Mouse (Mus musculus) layer of hippocampus, postnatal 25 days (tissue): ENCODE measurements around the gene Tmem253. TPM values are rescaled to one million over a fixed set of nuclear protein-coding genes. Genes with fewer than 3 reads are reported as not detected.
A peak's percentile ranks its signal among the peaks of the same experiment; 100 is the strongest.

ENCODE experiments used
- DNase-seq, 2 experiments: peaks; one replicate each; pipeline ENCODE4 v3.0.0; 2022; ENCODE audit warnings: mixed read lengths in 2 of 2, low spot score in 1 of 2; ENCODE audit errors: extremely low spot score in 1 of 2
- total RNA-seq, 2 experiments: library from RNA; stranded (reverse); gene quantifications; 2 replicates each; pipeline ENCODE4 v1.2.3; 2021

Gene Tmem253
- total RNA-seq, 2 experiments from 2014 or later: 0.54 to 1.8 TPM

DNA sequence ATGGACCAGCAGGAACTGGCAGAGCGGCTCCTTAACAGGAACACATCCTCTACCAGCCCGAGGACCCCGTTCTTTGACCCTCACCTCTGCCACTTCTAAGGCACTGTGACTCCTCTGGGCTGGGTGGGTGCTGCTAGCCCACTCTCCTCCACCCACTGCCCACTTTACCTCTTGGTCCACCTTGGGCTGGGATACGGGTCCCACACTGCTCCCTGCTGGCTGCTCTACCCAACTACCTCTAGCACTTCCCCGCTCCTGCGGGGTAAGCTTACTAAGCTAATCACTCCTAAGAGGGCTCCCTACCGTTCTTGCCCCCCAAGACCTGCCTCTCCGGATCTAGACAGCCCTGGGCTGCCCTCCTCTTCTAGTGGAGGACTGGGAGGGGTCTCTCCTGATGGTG is 9.2 kb upstream of the Tmem253 start:
- no peak for DNase-seq

DNA sequence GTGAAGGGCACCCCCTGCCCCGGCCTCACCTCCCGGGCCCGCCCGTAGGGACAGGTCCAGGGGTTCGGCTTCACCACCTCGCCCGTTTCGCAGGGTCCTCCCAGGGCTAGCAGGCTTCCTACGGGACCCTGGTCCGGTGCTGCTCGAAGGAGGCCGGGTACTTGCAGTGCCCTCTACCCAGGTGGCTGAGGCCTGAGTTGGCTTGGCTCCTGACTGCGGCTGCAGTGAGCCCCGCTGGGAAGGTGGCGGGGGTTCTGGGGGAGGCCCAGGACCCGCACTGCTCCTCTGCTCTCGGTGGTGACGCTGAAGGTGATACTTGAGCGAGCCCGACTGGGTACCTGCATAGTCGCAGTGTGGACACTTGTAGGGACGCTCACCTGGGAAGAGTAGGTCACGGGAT is 8.7 kb upstream of the Tmem253 start:
- DNase-seq: no peak

GRCm38 (mm10) chr14:52008321-52009203 is 6.9 kb upstream of the Tmem253 start:
- DNase-seq: peak; percentile 94 to 97

DNA sequence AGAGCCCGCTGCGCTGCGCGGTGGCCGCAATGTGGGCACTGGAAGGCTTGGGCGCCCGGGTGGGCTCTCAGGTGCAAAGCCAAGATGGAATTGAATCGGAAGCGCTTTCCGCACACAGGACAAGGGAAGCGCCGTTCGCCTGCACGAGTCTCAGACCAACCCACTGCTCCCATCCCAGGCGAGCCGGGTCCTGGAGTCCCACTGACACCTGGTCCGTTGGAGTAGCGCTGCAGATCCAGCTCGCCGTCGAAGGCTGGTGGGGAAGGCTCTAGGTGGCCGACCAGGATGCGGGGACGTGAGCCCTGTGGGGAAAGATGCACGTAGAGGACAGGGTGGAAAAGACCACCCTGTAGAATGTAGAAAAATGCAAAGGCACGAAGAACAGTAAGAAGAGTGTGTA is 6.1 kb upstream of the Tmem253 start:
- no peak for DNase-seq

- no peak for DNase-seq
These were observed 5.6 kb upstream of the Tmem253 start for GRCm38 (mm10) chr14:52009841-52010240.

- DNase-seq: peak in 1 of 2 experiments; percentile 49
These were observed 4.9 kb upstream of the Tmem253 start for GRCm38 (mm10) chr14:52010446-52011111.

DNA sequence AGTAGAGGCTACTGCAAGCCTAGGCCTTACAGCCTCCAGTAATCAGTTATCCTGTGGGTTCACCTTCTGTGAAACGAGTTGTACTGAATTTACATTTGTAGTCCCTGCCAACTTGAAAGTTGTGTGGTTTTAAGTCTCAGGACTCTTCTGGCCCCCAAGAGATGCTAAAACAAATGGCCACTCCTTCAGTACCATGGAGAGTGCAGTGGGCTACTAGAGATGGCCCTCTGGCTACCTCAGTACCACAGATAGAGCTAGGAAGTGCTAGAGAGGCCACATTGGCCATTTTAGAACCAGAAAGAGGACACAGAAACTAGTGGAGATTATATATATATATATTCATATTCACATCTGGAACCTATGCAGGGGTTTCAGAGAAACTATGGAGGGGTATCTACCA is 3.8 kb upstream of the Tmem253 start:
- DNase-seq: no peak

GRCm38 (mm10) chr14:52012085-52012484 is 3.4 kb upstream of the Tmem253 start:
- DNase-seq: no peak

DNA sequence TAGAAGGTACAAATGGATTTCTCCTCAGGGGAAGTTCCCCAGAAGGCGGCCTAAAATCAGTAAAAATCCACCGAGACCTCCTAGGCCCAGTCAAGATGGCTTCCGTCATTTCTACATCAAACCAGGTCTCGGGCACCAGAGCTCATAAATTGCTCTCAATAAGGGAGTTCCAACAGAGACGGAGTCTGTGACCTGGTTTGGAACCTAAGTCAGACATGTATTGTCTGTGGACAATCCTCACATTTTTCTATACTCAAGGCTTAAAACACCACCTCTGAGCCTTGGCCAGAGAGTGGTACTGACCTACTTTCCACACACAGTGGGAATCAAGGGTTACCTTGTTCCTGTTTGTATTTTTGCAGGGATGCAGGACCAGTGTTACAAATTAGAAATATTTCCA is 2.9 kb upstream of the Tmem253 start:
- DNase-seq: no peak

DNA sequence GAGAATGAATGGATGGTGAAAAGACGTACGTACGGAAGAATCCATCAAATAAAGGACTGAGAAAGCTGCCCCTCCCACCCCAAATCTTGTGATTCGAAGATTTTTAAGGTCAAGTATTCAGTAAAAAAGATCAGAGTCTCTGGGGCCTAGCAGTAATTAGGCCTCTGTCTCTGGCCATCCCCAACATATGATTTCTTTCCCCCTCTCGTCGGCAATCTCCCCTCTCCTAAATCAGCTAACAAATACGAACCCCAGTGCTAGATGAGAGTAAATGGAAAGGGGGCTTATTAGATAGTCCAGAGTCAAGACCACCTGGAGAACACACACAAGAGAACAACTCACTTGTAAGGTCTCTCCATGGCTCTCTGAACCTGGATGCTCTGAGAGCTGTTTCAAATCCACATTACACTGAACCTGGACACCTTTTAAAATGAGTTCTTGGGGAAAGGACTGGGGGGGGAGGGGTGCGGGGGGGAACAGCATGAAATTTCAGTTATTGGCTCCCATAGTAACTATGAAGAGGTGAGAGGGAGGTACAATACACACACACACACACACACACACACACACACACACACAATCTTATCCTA is 2.3 kb upstream of the Tmem253 start:
- DNase-seq: no peak

GRCm38 (mm10) chr14:52013771-52014219 is 1.7 kb upstream of the Tmem253 start:
- DNase-seq: no peak

- no peak for DNase-seq
These were observed 1.1 kb upstream of the Tmem253 start for GRCm38 (mm10) chr14:52014271-52014760.

DNA sequence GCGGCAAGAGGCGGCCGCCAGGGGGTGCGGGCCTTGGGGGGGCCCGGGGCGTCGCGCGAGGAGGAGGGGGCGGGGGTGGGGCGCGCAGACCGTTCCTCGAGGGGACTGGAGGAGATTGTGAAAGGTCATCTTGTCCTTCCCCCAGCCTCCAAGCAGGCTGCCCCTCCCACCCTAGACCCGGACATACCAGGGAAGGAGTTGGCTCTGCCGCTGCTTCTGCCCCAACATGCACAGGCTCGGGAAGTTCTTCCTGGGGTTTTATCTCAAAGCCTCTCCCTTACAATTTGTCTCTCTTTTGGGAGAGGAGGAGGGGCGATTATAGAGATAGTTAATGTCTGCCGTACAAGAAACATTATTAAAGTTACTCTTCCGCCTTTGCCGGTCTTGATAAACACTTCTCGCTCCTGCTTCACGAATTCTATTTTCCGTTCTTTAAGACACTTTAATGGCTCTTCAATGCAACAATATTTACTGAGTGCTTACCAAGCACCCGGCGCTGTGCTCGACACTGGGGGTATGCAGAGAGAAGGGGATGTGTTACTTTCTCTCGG is 622 bp upstream of the Tmem253 start:
- no peak for DNase-seq

GRCm38 (mm10) chr14:52016625-52017405 is 1.4 kb downstream of the Tmem253 start:
- DNase-seq: no peak

- no peak for DNase-seq
These were observed 2.2 kb downstream of the Tmem253 start for GRCm38 (mm10) chr14:52017662-52018061.

DNA sequence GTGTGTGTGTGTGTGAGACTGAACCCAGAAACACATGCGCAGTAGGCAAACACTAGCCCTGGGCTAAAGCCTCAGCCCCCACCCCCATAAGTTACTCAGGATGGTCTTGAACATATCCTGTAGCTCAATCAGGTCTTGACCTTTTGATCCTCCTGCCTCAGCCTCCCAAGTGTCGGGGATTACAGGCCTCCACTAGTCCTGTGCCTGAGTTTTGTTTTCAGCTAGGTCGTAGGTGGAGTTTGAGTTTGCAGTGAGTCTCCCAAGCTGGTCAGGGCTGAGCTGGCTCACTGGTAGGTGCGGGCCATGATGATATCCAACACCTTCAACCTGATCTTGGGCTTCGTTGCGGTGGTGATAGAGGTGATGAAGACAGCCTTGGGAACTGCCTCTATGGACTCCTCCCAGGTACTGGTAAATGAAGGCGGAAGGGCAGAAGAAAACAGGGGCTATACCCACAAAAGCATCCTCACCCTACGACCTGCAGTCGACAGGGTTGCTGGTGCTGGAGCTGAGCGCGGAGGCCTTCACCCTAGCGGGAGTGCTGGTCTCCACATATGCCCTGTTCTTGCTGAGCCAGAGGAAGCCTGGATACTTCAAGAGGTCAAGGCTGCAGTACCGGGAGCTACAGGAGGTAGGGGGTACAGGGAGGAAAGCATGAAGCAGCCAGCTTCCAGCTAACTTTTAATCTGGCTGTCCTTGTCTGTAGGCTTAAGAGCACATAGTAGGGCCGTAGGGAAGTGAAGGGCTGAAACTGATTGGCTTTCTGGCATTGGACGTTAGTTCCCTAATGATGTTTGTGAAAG is 3.0 kb downstream of the Tmem253 start:
- no peak for DNase-seq

- no peak for DNase-seq
These were observed 3.7 kb downstream of the Tmem253 start for GRCm38 (mm10) chr14:52019051-52019589.

- DNase-seq: peak; percentile 94 to 97
These were observed 4.3 kb downstream of the Tmem253 start for GRCm38 (mm10) chr14:52019590-52020340.
